Mouse (Mus musculus): ENCODE measurements at regions not wholly inside any gene's neighbourhood (a gene's known extent, or its start where the extent isn't known, plus 50 kb on each side); places are given as distances from the start of the nearest gene placed in this dataset.

- Histone ChIP-seq H3K4me1 (ENCODE audit: control insufficient read depth, insufficient read depth, low read length) (0 out of 2 replicates have a peak, but pooled peaks cover 2% of the 10 kb centered on the region), H3K4me3 (ENCODE audit: insufficient read depth, low read length) (no peak overlapping the region), H3K27ac (ENCODE audit: insufficient read depth, low read length) (no peak overlapping the region)
- TF ChIP-seq POLR2A (IDR thresholded peaks at IDR 0.05; ENCODE audit: low read depth, low read length) (no peak), CTCF (IDR thresholded peaks at IDR 0.05; ENCODE audit: borderline replicate concordance, insufficient read depth, low read length) (no peak)
Observed at GRCm38 (mm10) chr3:54613845-54614244, 78.8 kb upstream of the Supt20 start.

DNA sequence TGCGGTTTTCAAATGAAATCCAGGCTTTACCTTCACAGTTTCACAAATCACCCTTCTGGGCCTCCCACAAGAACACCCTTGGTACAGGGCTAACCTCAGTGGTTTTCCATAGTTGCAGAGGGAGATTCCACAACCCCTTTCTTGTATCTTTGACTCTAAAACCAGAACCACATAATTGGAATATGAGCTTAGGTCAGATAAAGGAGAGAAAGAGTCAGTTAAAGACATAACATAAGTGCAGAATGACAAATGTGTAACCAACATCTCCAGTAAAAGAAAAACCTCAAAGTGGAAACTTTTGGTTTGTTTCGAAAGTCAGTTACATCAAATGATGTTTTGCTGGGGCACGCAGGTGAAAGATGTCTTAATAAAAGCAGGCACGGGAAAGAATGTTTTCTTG, 75.3 kb upstream of the Supt20 start:
- TF ChIP-seq CTCF (IDR thresholded peaks at IDR 0.05; ENCODE audit: borderline replicate concordance, insufficient read depth, low read length) (no peak), POLR2A (IDR thresholded peaks at IDR 0.05; ENCODE audit: low read depth, low read length) (no peak)
- H3K4me1 ChIP-seq (ENCODE audit: control insufficient read depth, insufficient read depth, low read length): no peaks in the 10 kb centered on the region
- no peak overlapping the region for H3K27ac ChIP-seq (ENCODE audit: insufficient read depth, low read length)
- H3K4me3 ChIP-seq (ENCODE audit: insufficient read depth, low read length): no peak overlapping the region

- Histone ChIP-seq H3K4me1 (ENCODE audit: control insufficient read depth, insufficient read depth, low read length) (no peaks in the 10 kb centered on the region), H3K4me3 (ENCODE audit: insufficient read depth, low read length) (no peak overlapping the region), H3K27ac (ENCODE audit: insufficient read depth, low read length) (no peak overlapping the region)
- no peak for TF ChIP-seq CTCF (IDR thresholded peaks at IDR 0.05; ENCODE audit: borderline replicate concordance, insufficient read depth, low read length)
- TF ChIP-seq POLR2A (IDR thresholded peaks at IDR 0.05; ENCODE audit: low read depth, low read length): no peak
Observed at GRCm38 (mm10) chr3:54618286-54618685, 74.3 kb upstream of the Supt20 start.

- TF ChIP-seq CTCF (IDR thresholded peaks at IDR 0.05; ENCODE audit: borderline replicate concordance, insufficient read depth, low read length): no peak
- Histone ChIP-seq H3K27ac (ENCODE audit: insufficient read depth, low read length) (no peak overlapping the region), H3K4me1 (ENCODE audit: control insufficient read depth, insufficient read depth, low read length) (no peaks in the 10 kb centered on the region), H3K4me3 (ENCODE audit: insufficient read depth, low read length) (no peak overlapping the region)
Observed at GRCm38 (mm10) chr3:54630254-54630653, 62.4 kb upstream of the Supt20 start.

- H3K4me1 ChIP-seq (ENCODE audit: control insufficient read depth, insufficient read depth, low read length): no peaks in the 10 kb centered on the region
- H3K27ac ChIP-seq (ENCODE audit: insufficient read depth, low read length): no peak overlapping the region
- TF ChIP-seq POLR2A (IDR thresholded peaks at IDR 0.05; ENCODE audit: low read depth, low read length) (no peak), CTCF (IDR thresholded peaks at IDR 0.05; ENCODE audit: borderline replicate concordance, insufficient read depth, low read length) (no peak)
- no peak overlapping the region for H3K4me3 ChIP-seq (ENCODE audit: insufficient read depth, low read length)
Observed at GRCm38 (mm10) chr3:54632731-54633130, 59.9 kb upstream of the Supt20 start.

DNA sequence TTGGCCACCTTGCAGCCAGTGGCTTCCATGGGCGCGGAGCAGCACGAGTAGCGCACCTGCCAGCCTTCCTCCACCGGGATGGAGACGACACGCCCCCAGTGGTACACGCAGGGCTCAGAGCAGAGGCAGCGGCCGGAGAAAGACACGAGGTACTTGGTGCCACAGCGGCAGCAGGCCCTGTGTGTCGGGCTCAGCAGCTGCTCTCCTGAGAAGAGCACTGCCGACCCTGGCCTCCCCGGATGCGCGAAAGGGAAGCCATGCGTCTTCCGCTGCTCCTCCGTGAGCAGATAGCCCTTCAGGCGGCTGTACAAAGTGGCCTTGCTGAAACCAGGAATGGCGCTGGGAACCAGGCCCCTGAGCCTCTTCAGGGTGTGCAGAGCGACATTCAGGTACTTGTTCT, 59.2 kb upstream of the Supt20 start:
- Histone ChIP-seq H3K27ac (ENCODE audit: insufficient read depth, low read length) (no peak overlapping the region), H3K4me3 (ENCODE audit: insufficient read depth, low read length) (no peak overlapping the region), H3K4me1 (ENCODE audit: control insufficient read depth, insufficient read depth, low read length) (no peaks in the 10 kb centered on the region)
- no peak for TF ChIP-seq CTCF (IDR thresholded peaks at IDR 0.05; ENCODE audit: borderline replicate concordance, insufficient read depth, low read length)

DNA sequence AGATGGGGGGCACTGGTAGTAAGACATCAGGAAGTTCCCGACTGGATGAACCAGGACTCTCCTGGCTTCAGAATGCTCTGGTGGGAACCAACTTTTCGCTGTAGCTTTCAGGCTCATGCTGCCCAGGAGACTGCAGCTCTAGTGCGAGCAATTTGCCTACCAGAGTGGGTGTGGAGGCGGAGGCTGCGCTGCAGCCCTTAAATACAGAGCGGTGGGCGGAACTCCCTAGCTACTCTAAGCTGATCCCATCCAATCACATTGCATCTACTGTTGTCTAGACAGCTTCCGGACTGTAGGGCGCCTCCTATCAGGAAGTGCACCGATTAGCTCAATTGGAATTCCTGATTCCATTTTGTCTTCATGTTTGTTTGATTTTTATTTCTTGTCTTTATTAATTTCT, 58.2 kb upstream of the Supt20 start:
- TF ChIP-seq POLR2A (IDR thresholded peaks at IDR 0.05; ENCODE audit: low read depth, low read length) (no peak), CTCF (IDR thresholded peaks at IDR 0.05; ENCODE audit: borderline replicate concordance, insufficient read depth, low read length) (no peak)
- no peak overlapping the region for H3K27ac ChIP-seq (ENCODE audit: insufficient read depth, low read length)

More for the DNA sequence above, 58.2 kb upstream of the Supt20 start:
- no peak overlapping the region for H3K4me3 ChIP-seq (ENCODE audit: insufficient read depth, low read length)
- no peaks in the 10 kb centered on the region for H3K4me1 ChIP-seq (ENCODE audit: control insufficient read depth, insufficient read depth, low read length)

All from embryonic fibroblast, embryonic 13.5 days (primary cell).